Mouse (Mus musculus): ENCODE measurements around the gene Plch2. TPM values are rescaled to one million over a fixed set of nuclear protein-coding genes. Genes with fewer than 3 reads are reported as not detected.

Plch2 gene
- total RNA-seq, 1 experiment from 2014 or later, result not detected

- ATAC-seq (replicated peaks in 1 of 2; ENCODE audit: insufficient read depth in 1 of 2, low FRiP score in 2 of 2, low TSS enrichment in 1 of 2, low read depth in 1 of 2, poor library complexity in 2 of 2, severe bottlenecking in 2 of 2), result no peak
Observed at GRCm38 (mm10) chr4:154980110-154980509, 76.5 kb downstream of the Plch2 start.

GRCm38 (mm10) chr4:154974163-154974611 is 82.4 kb downstream of the Plch2 start:
- ATAC-seq (replicated peaks in 1 of 2; ENCODE audit: insufficient read depth in 1 of 2, low FRiP score in 2 of 2, low TSS enrichment in 1 of 2, low read depth in 1 of 2, poor library complexity in 2 of 2, severe bottlenecking in 2 of 2), result no peak

- no peak for ATAC-seq (replicated peaks in 1 of 2; ENCODE audit: insufficient read depth in 1 of 2, low FRiP score in 2 of 2, low TSS enrichment in 1 of 2, low read depth in 1 of 2, poor library complexity in 2 of 2, severe bottlenecking in 2 of 2)
Observed at GRCm38 (mm10) chr4:154972546-154972945, 84.0 kb downstream of the Plch2 start.

GRCm38 (mm10) chr4:154967173-154967572 is 89.4 kb downstream of the Plch2 start:
- no peak for ATAC-seq (replicated peaks in 1 of 2; ENCODE audit: insufficient read depth in 1 of 2, low FRiP score in 2 of 2, low TSS enrichment in 1 of 2, low read depth in 1 of 2, poor library complexity in 2 of 2, severe bottlenecking in 2 of 2)

- ATAC-seq (replicated peaks in 1 of 2; ENCODE audit: insufficient read depth in 1 of 2, low FRiP score in 2 of 2, low TSS enrichment in 1 of 2, low read depth in 1 of 2, poor library complexity in 2 of 2, severe bottlenecking in 2 of 2), result no peak
Observed at GRCm38 (mm10) chr4:154965856-154966255, 90.7 kb downstream of the Plch2 start.

GRCm38 (mm10) chr4:154964581-154965235 is 91.9 kb downstream of the Plch2 start:
- ATAC-seq (replicated peaks in 1 of 2; ENCODE audit: insufficient read depth in 1 of 2, low FRiP score in 2 of 2, low TSS enrichment in 1 of 2, low read depth in 1 of 2, poor library complexity in 2 of 2, severe bottlenecking in 2 of 2), result 0 out of 4 replicates have a peak, but pooled peaks of 1 of the 2 experiments have one; percentile 0

GRCm38 (mm10) chr4:154963901-154964580 is 92.5 kb downstream of the Plch2 start, which contains the start of gene Pank4:
Pank4 (plus strand) TSS chr4:154964123.
- ATAC-seq (replicated peaks in 1 of 2; ENCODE audit: insufficient read depth in 1 of 2, low FRiP score in 2 of 2, low TSS enrichment in 1 of 2, low read depth in 1 of 2, poor library complexity in 2 of 2, severe bottlenecking in 2 of 2), result peak; percentile 68 to 74

GRCm38 (mm10) chr4:154963190-154963836 is 93.3 kb downstream of the Plch2 start:
- ATAC-seq (replicated peaks in 1 of 2; ENCODE audit: insufficient read depth in 1 of 2, low FRiP score in 2 of 2, low TSS enrichment in 1 of 2, low read depth in 1 of 2, poor library complexity in 2 of 2, severe bottlenecking in 2 of 2), result no peak

- no peak for ATAC-seq (replicated peaks in 1 of 2; ENCODE audit: insufficient read depth in 1 of 2, low FRiP score in 2 of 2, low TSS enrichment in 1 of 2, low read depth in 1 of 2, poor library complexity in 2 of 2, severe bottlenecking in 2 of 2)
Observed at GRCm38 (mm10) chr4:154962683-154963082, 93.9 kb downstream of the Plch2 start.

GRCm38 (mm10) chr4:154961911-154962310 is 94.7 kb downstream of the Plch2 start:
- ATAC-seq (replicated peaks in 1 of 2; ENCODE audit: insufficient read depth in 1 of 2, low FRiP score in 2 of 2, low TSS enrichment in 1 of 2, low read depth in 1 of 2, poor library complexity in 2 of 2, severe bottlenecking in 2 of 2), result peak; percentile 71 to 74

- 0 out of 4 replicates have a peak, but pooled peaks have one; percentile 11 to 13 for ATAC-seq (replicated peaks in 1 of 2; ENCODE audit: insufficient read depth in 1 of 2, low FRiP score in 2 of 2, low TSS enrichment in 1 of 2, low read depth in 1 of 2, poor library complexity in 2 of 2, severe bottlenecking in 2 of 2)
Observed at GRCm38 (mm10) chr4:154961226-154961738, 95.3 kb downstream of the Plch2 start.

- ATAC-seq (replicated peaks in 1 of 2; ENCODE audit: insufficient read depth in 1 of 2, low FRiP score in 2 of 2, low TSS enrichment in 1 of 2, low read depth in 1 of 2, poor library complexity in 2 of 2, severe bottlenecking in 2 of 2), result no peak
Observed at GRCm38 (mm10) chr4:154960690-154961225, 95.8 kb downstream of the Plch2 start, which contains the start of gene Hes5. Hes5 (plus strand) TSS chr4:154960923.

- ATAC-seq (replicated peaks in 1 of 2; ENCODE audit: insufficient read depth in 1 of 2, low FRiP score in 2 of 2, low TSS enrichment in 1 of 2, low read depth in 1 of 2, poor library complexity in 2 of 2, severe bottlenecking in 2 of 2), result no peak
Observed at GRCm38 (mm10) chr4:154960021-154960689, 96.4 kb downstream of the Plch2 start.

GRCm38 (mm10) chr4:154958621-154959020 is 98.0 kb downstream of the Plch2 start:
- ATAC-seq (replicated peaks in 1 of 2; ENCODE audit: insufficient read depth in 1 of 2, low FRiP score in 2 of 2, low TSS enrichment in 1 of 2, low read depth in 1 of 2, poor library complexity in 2 of 2, severe bottlenecking in 2 of 2), result no peak

- no peak for ATAC-seq (replicated peaks in 1 of 2; ENCODE audit: insufficient read depth in 1 of 2, low FRiP score in 2 of 2, low TSS enrichment in 1 of 2, low read depth in 1 of 2, poor library complexity in 2 of 2, severe bottlenecking in 2 of 2)
Observed at GRCm38 (mm10) chr4:154958171-154958570, 98.4 kb downstream of the Plch2 start.

- no peak for ATAC-seq (replicated peaks in 1 of 2; ENCODE audit: insufficient read depth in 1 of 2, low FRiP score in 2 of 2, low TSS enrichment in 1 of 2, low read depth in 1 of 2, poor library complexity in 2 of 2, severe bottlenecking in 2 of 2)
Observed at GRCm38 (mm10) chr4:154957289-154957993, 99.1 kb downstream of the Plch2 start.

GRCm38 (mm10) chr4:154956604-154957003 is 100.0 kb downstream of the Plch2 start:
- no peak for ATAC-seq (replicated peaks in 1 of 2; ENCODE audit: insufficient read depth in 1 of 2, low FRiP score in 2 of 2, low TSS enrichment in 1 of 2, low read depth in 1 of 2, poor library complexity in 2 of 2, severe bottlenecking in 2 of 2)
